Mouse (Mus musculus) liver, embryonic 14.5 days (tissue): ENCODE measurements around the gene Sirpa. TPM values are rescaled to one million over a fixed set of nuclear protein-coding genes. Genes with fewer than 3 reads are reported as not detected.
A peak's percentile ranks its signal among the peaks of the same experiment; 100 is the strongest.

Source experiments
- ATAC-seq: fragments of 200-750 bp; cut with Nextera tagmentation; 2 replicates; pipeline ENCODE4 v1.8.0; 2017; ENCODE audit warnings: moderate number of reproducible peaks, mild to moderate bottlenecking, moderate library complexity; ENCODE audit not compliant: insufficient read depth
- DNase-seq, 3 experiments: peaks; one replicate each; pipeline ENCODE4 v3.0.0-alpha.2; 2012 to 2013; ENCODE audit warnings: low read depth in 3 of 3, low spot score in 3 of 3
- H3K27ac ChIP-seq: fragments of 300-500 bp; sonication (generic); 2 replicates; pipeline ENCODE4 v1.5.1; 2014; ENCODE audit warnings: moderate library complexity, mild to moderate bottlenecking, control low read depth, inconsistent platforms
- H3K27me3 ChIP-seq: fragments of 300-500 bp; sonication (generic); 2 replicates; pipeline ENCODE4 v1.6.1; 2014; ENCODE audit warnings: mild to moderate bottlenecking, low read length, moderate library complexity; ENCODE audit not compliant: control insufficient read depth, insufficient read depth
- H3K36me3 ChIP-seq: fragments of 300-500 bp; sonication (generic); replicated peaks from 2 replicates; pipeline ENCODE4 v1.6.1; 2014; ENCODE audit warnings: low read depth; ENCODE audit not compliant: control insufficient read depth, insufficient read depth
- H3K4me1 ChIP-seq, 2 experiments: fragments of 200-500 bp in 1 of 2; fragments of 300-500 bp in 1 of 2; sonication (generic) in 1 of 2; replicated peaks; 2 replicates each; pipeline ENCODE4 v1.6.1; 2012 to 2014; ENCODE audit warnings: antibody characterized with exemption in 1 of 2, inconsistent platforms in 1 of 2, low read length in 1 of 2; ENCODE audit not compliant: control insufficient read depth in 2 of 2, insufficient read depth in 2 of 2
- H3K4me2 ChIP-seq: fragments of 300-500 bp; sonication (generic); 2 replicates; pipeline ENCODE4 v1.6.1; 2014; ENCODE audit warnings: low read depth, mild to moderate bottlenecking, control low read depth, moderate library complexity
- H3K4me3 ChIP-seq, 2 experiments: fragments of 200-500 bp in 1 of 2; fragments of 300-500 bp in 1 of 2; sonication (generic) in 1 of 2; 2 replicates each; pipeline ENCODE4 v1.5.1; 2012 to 2014; ENCODE audit warnings: low read depth in 2 of 2, low read length in 2 of 2, mild to moderate bottlenecking in 2 of 2, control low read depth in 1 of 2, inconsistent platforms in 1 of 2, moderate library complexity in 1 of 2; ENCODE audit not compliant: insufficient read depth in 1 of 2
- H3K9ac ChIP-seq: fragments of 300-500 bp; sonication (generic); replicated peaks from 2 replicates; pipeline ENCODE4 v1.6.1; 2014; ENCODE audit warnings: mild to moderate bottlenecking, control low read depth, moderate library complexity
- H3K9me3 ChIP-seq: fragments of 300-500 bp; sonication (generic); 2 replicates; pipeline ENCODE4 v1.6.1; 2016; ENCODE audit warnings: low read length, mixed read lengths; ENCODE audit not compliant: control insufficient read depth
- CTCF ChIP-seq: IDR thresholded peaks from 2 replicates; pipeline ENCODE4 v1.5.1; 2016; ENCODE audit warnings: antibody characterized with exemption, low read depth, control low read depth
- EP300 ChIP-seq: IDR thresholded peaks from 2 replicates; pipeline ENCODE4 v1.6.1; 2016; ENCODE audit warnings: antibody characterized with exemption, low read depth
- WGBS: fragments of 180-500 bp; shearing (Covaris S2); extraction: QIAGEN DNeasy Blood & Tissue Kit; methylation state at CpG from one replicate; pipeline ENCODE4 v1.1.7; 2014; ENCODE audit not compliant: insufficient replicate concordance; 5-methylcytosine and 5-hydroxymethylcytosine counted together
- polyA plus RNA-seq, 2 experiments: library from polyadenylated mRNA; depleted of rRNA in 1 of 2; stranded (reverse) in 1 of 2; unstranded in 1 of 2; fragments of >200 nt; fragmentation: Nextera tagmentation in 1 of 2; extraction: Ambion mirVana in 1 of 2; gene quantifications; 2 replicates each; pipeline versions ENCODE4 v1.2.1 to v1.2.3; 2012 to 2014

Gene Sirpa
- polyA plus RNA-seq, 2 experiments, result 18.2 to 18.7 TPM

DNA sequence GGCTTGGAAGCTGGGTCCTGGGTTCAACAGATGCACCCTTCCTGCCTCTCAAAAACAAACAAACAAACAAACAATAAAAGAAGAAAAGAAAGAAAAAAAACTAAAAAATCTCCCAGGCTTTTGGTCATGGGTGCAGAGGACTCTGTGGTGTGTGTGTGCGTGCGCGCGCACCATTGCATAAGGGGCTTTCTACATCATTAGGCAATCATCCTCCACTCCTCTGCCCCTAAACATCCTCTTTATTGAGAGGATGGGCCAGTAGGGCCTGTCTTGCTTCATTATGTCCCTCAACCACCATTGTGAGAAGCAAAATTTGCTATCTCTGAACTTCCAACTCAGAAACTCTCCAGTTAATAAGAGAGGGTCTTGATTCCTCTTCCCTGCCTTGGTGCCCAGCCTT, 738 bp upstream of the Sirpa start:
- DNase-seq (no peak), ATAC-seq (no peak)
- peaks cover 15% of the 10 kb centered on the region for H3K27me3 ChIP-seq
- no peak overlapping the region for H3K9ac ChIP-seq
- H3K9me3 ChIP-seq, result no peaks in the 10 kb centered on the region
- peak overlapping the region; percentile 47 for H3K4me2 ChIP-seq
- no peak overlapping the region for H3K4me3 ChIP-seq
- no peak for TF ChIP-seq CTCF
- no peak for TF ChIP-seq EP300
- WGBS, result 78% methylated on average over 4 of the region's 4 CpGs
- H3K27ac ChIP-seq, result no peak overlapping the region
- no peaks in the 10 kb centered on the region for H3K36me3 ChIP-seq
- peaks cover 0 to 5% of the 10 kb centered on the region in 2 experiments; a peak in 1 of 4 replicates for H3K4me1 ChIP-seq

DNA sequence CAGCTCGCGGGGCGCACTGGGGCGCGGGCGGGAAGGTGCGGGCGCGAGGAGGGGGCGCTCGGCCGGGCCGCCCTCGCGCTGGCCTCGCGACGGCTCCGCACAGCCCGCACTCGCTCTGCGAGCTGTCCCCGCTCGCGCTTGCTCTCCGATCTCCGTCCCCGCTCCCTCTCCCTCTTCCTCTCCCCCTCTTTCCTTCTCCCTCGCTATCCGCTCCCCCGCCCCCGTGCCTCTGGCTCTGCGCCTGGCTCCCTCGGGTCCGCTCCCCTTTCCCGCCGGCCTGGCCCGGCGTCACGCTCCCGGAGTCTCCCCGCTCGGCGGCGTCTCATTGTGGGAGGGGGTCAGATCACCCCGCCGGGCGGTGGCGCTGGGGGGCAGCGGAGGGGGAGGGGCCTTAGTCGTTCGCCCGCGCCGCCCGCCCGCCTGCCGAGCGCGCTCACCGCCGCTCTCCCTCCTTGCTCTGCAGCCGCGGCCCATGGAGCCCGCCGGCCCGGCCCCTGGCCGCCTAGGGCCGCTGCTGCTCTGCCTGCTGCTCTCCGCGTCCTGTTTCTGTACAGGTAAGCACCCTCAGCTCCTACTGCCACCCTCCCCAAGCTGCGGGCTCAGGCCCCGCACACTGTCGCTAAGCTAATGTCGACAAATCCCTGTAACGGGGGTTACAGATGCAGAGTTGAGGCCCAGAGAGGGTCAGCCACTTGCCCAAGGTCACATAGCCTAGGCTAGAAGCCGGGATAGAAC, 673 bp downstream of the Sirpa start:
- H3K36me3 ChIP-seq, result no peaks in the 10 kb centered on the region
- ATAC-seq (peak; percentile 24; the same call in 1 of the 2 replicates), DNase-seq (no peak)
- peak overlapping the region; percentile 48 to 53 for H3K4me3 ChIP-seq
- peaks cover 15% of the 10 kb centered on the region for H3K27me3 ChIP-seq
- H3K9ac ChIP-seq, result peak overlapping the region; percentile 47
- WGBS, result 1% methylated on average over 44 of the region's 77 CpGs
- H3K4me1 ChIP-seq, result peaks cover 0 to 5% of the 10 kb centered on the region in 2 experiments; a peak in 1 of 4 replicates
- H3K9me3 ChIP-seq, result no peaks in the 10 kb centered on the region
- TF ChIP-seq CTCF, result no peak
- TF ChIP-seq EP300, result no peak
- no peak overlapping the region; the same call in 1 of the 2 replicates for H3K27ac ChIP-seq
- peak overlapping the region; percentile 47 for H3K4me2 ChIP-seq

DNA sequence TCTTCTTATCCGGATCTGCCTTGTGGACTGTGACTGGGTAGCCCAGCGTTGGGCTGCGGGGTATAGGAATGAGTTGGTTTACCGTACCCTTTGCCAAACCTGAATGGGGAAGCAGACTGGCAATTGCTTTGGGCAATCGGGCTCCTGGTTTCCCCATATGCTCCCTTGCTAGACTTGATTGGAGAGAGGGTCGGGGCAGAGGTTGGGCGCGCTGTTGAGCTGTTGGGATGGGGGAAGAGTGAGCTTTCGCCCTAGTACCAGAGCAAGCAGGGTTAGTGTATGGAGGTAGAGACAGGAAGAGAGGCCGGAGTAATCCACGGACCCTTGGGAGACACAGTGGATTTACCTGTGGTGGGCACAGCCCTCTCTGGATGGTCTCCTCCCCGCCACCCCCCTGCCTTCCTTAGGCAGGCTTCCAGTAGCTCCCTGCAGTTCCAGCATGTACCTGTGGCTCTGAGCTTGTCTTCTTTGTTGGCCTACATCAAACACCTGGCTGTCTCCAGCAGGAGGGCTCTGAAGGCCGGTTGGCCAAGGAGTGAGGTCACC, 1.3 kb downstream of the Sirpa start:
- H3K4me2 ChIP-seq, result peak overlapping the region; percentile 47
- WGBS, result 9% methylated on average over 13 of the region's 13 CpGs
- DNase-seq (no peak), ATAC-seq (no peak)
- H3K27me3 ChIP-seq, result peaks cover 15% of the 10 kb centered on the region
- H3K36me3 ChIP-seq, result no peaks in the 10 kb centered on the region
- no peak for TF ChIP-seq EP300
- TF ChIP-seq CTCF, result no peak
- peak overlapping the region; percentile 48 to 53 for H3K4me3 ChIP-seq
- peaks cover 0 to 5% of the 10 kb centered on the region in 2 experiments; a peak in 1 of 4 replicates for H3K4me1 ChIP-seq
- H3K9me3 ChIP-seq, result no peaks in the 10 kb centered on the region
- peak overlapping the region; percentile 43 for H3K9ac ChIP-seq
- H3K27ac ChIP-seq, result no peak overlapping the region

DNA sequence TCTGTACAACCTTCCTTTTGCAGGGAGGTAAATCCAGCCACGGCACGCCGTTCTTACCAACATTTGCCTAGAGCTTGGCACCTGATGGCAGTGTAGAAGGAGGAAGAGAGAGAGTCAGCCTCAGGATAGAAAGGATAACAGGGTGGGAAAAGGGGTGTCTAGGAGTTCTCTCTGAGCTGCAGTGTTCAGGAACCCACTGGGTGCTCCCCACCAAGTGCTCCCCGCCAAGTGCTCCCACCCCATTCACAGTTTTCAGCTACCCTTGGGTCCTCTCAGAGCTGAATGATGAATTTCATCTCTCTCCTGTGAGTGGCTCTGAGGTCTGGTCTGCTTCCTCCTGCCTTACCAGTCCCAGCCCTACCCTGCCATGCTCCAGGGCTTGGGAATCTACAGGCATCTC, 1.9 kb downstream of the Sirpa start:
- no peaks in the 10 kb centered on the region for H3K9me3 ChIP-seq
- peak overlapping the region; percentile 48 to 53; a peak in 2 of 4 replicates for H3K4me3 ChIP-seq
- H3K27me3 ChIP-seq, result peaks cover 15% of the 10 kb centered on the region
- no peak overlapping the region for H3K27ac ChIP-seq
- peaks cover 0 to 5% of the 10 kb centered on the region in 2 experiments; a peak in 1 of 4 replicates for H3K4me1 ChIP-seq
- H3K4me2 ChIP-seq, result peak overlapping the region; percentile 47; the same call in 1 of the 2 replicates
- DNase-seq (no peak), ATAC-seq (no peak)
- WGBS, result 73% methylated on average over 4 of the region's 4 CpGs
- no peaks in the 10 kb centered on the region for H3K36me3 ChIP-seq
- H3K9ac ChIP-seq, result no peak overlapping the region
- TF ChIP-seq CTCF (no peak), EP300 (no peak)

GRCm38 (mm10) chr2:129595206-129595605, 2.6 kb downstream of the Sirpa start:
- Histone ChIP-seq H3K27ac (no peak overlapping the region), H3K4me3 (no peak overlapping the region; a peak in 1 of 4 replicates), H3K9ac (no peak overlapping the region), H3K4me2 (peak overlapping the region; percentile 47; the same call in 1 of the 2 replicates), H3K9me3 (no peaks in the 10 kb centered on the region), H3K27me3 (peaks cover 15% of the 10 kb centered on the region), H3K4me1 (peaks cover 0 to 5% of the 10 kb centered on the region in 2 experiments; a peak in 1 of 4 replicates), H3K36me3 (no peaks in the 10 kb centered on the region)
- no peak for ATAC-seq
- DNase-seq, result no peak
- WGBS, result 69% methylated on average over 4 of the region's 4 CpGs
- TF ChIP-seq CTCF (no peak), EP300 (no peak)
